Mouse (Mus musculus) liver, embryonic 14.5 days (tissue): ENCODE measurements at regions not wholly inside any gene's neighbourhood (a gene's known extent, or its start where the extent isn't known, plus 50 kb on each side); places are given as distances from the start of the nearest gene placed in this dataset.

ENCODE experiments used
- CTCF ChIP-seq: IDR thresholded peaks from 2 replicates; pipeline ENCODE4 v1.5.1; 2016; ENCODE audit warnings: antibody characterized with exemption, low read depth, control low read depth
- EP300 ChIP-seq: IDR thresholded peaks from 2 replicates; pipeline ENCODE4 v1.6.1; 2016; ENCODE audit warnings: antibody characterized with exemption, low read depth

GRCm38 (mm10) chr17:88131297-88131696 is 66.2 kb upstream of the Fbxo11 start:
- TF ChIP-seq CTCF (no peak), EP300 (no peak)
